Mouse (Mus musculus): ENCODE measurements around the gene Crebbp. TPM values are rescaled to one million over a fixed set of nuclear protein-coding genes. Genes with fewer than 3 reads are reported as not detected.
"Not testable (repeated sequence)": the region's sequence is repeated elsewhere in the genome, so short reads cannot be mapped to it uniquely, and the experiment has no call there.

The Crebbp gene
- polyA plus RNA-seq (2021), result 14.5 TPM

DNA sequence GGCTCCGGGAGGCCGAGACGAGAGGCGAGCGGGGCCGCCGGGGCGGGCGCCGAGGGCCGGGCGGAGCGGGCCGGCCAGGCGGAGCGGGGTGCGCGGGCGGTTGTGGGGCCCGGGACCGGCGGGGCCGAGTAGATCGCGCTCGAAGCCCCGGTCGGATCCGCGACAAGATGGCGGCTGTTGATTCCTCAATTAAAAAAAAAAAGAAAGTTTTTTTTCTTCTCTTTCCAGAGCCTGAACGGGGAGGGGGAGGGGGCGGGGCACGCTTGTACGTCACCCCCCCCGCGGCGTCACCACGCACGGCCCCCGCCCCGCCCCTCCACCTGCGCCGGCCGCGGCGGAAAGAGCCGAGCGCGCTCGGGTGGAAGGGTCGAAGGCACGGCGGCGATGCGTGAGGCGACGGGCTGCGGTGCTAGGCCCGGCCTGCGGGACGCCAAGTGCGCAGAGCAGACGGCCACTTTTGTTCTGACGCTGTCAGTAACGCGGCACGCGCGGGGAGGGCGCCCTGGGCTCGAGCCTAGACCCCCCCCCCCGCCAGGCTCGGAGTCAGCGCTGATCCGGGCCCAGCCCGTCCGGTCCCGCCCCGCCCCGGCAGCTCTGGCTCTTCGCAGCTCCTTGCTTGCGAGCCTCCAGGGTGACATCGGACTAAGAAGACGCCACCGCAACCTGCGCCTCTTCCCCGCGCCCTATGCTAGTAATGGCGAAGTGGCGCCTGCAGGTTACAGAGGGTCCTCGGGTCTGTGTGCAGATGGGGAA lies at the start of gene Crebbp:
Gene Crebbp (minus strand): TSS at position 199 of the 753 bp plus-strand sequence.
- ChIA-PET POLR2A (interaction anchor here (0.6 to 0.9 kb wide), 2 partner anchors 9 to 16 kb away, joined by 4 to 5 read pairs; no protein-coding TSS in a partner anchor), CTCF (no interaction called here)
- in situ Hi-C loops (cut with MboI; ENCODE audit: low pct_unique_long_range_greater_than_20kb), result loop anchor here (10.0 kb wide), 1 partner anchor 149 kb away; no protein-coding TSS in a partner anchor
- no peak for TF ChIP-seq CTCF (IDR thresholded peaks at IDR 0.05)
- DNase-seq (ENCODE audit: low read depth, low spot score) (peak; percentile 13), ATAC-seq (peak; percentile 80)
- H3K27me3 ChIP-seq, result peaks cover 13% of the 10 kb centered on the region

DNA sequence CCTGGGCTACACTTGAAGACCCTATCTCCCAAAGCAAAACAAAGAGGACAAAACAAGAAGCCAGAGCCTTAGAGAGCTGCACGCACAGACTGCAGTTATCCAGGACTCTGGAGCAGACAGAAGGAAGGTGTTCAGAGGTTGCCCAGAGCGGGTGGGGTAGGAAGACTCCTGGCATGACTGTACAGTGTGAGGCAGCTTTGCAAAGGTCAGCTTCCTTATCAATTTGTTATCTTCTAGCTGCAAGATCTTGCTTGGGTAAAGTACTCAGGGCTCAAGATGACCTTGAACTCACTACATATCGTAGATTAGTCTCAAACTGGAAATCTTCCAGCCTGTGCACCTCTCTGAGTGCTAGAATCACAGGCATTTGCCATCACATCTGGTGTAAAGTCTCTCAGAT lies 49.7 kb upstream of the Crebbp start:
- no peak for ATAC-seq
- in situ Hi-C loops (cut with MboI; ENCODE audit: low pct_unique_long_range_greater_than_20kb), result no loop called here
- ChIA-PET POLR2A (no interaction called here), CTCF (no interaction called here)
- TF ChIP-seq CTCF (IDR thresholded peaks at IDR 0.05), result no peak
- DNase-seq (ENCODE audit: low read depth, low spot score), result no peak
- peaks cover 3% of the 10 kb centered on the region for H3K27me3 ChIP-seq

DNA sequence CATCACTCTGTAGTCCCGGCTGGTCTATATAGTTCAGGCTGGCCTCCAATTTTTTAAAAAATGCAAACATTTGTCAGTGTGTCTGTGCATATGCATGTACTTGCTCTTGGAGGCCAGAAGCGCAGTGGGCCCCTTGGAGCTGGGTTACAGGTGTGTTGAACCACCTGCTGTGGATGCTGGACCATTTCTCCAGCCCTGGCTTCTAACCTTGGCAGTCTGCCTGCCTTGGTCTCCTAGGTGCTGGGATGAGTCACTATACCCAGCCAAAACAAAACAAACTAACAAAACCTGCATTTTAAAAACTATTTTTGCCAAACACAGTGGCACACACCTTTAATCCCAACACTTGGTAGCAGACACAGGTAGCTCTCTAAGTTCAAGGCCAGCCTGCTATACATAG lies 43.7 kb upstream of the Crebbp start:
- ChIA-PET CTCF (no interaction called here), POLR2A (no interaction called here)
- in situ Hi-C loops (cut with MboI; ENCODE audit: low pct_unique_long_range_greater_than_20kb), result no loop called here
- ATAC-seq (no peak), DNase-seq (ENCODE audit: low read depth, low spot score) (no peak)
- no peak for TF ChIP-seq CTCF (IDR thresholded peaks at IDR 0.05)
- no peaks in the 10 kb centered on the region for H3K27me3 ChIP-seq

DNA sequence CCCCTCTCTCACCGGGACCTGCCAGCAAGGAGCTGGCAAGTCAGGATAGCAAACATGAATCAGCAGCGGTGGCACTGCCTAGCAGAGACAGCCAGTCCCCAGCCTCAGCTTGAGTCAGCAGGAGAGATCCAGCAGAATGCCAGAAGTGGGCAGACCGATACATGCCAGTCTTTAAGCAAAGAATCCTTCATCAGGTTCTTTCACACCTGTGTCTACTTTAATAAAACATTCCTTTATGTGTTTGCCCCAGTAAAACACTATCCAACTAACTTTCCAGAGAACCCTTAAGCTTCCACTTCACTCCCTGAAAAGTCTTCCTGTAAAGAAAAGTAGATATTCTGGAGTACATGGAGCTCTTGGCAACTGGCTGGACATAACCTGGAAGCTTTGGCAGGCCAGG lies 35.0 kb upstream of the Crebbp start:
- POLR2A ChIA-PET, result no interaction called here

DNA sequence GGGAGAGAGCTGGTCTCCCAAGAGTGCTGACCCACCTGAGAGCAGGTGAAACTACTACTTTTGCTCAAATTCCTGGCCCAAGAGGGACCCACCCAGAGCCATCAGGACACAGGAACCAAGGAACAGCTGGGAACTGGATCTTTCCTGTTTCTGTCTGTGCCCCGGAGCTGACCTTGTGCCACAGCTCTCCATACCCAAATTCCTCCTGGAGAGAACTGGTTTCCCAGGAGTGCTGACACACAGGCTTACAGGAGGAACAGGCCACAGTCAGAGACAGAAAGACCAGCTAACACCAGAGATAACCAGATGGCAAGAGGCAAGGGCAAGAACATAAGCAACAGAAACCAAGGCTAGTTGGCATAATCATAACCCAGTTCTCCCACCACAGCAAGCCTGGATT lies 31.4 kb upstream of the Crebbp start:
- H3K27me3 ChIP-seq; DNase-seq (ENCODE audit: low read depth, low spot score); in situ Hi-C loops (cut with MboI; ENCODE audit: low pct_unique_long_range_greater_than_20kb); CTCF ChIA-PET; ATAC-seq; POLR2A ChIA-PET: not testable (repeated sequence)

More for the DNA sequence above, 35.0 kb upstream of the Crebbp start:
- DNase-seq (ENCODE audit: low read depth, low spot score) (no peak), ATAC-seq (no peak)
- in situ Hi-C loops (cut with MboI; ENCODE audit: low pct_unique_long_range_greater_than_20kb), result no loop called here
- TF ChIP-seq CTCF (IDR thresholded peaks at IDR 0.05), result no peak
- peaks cover 5% of the 10 kb centered on the region for H3K27me3 ChIP-seq
- CTCF ChIA-PET, result no interaction called here

DNA sequence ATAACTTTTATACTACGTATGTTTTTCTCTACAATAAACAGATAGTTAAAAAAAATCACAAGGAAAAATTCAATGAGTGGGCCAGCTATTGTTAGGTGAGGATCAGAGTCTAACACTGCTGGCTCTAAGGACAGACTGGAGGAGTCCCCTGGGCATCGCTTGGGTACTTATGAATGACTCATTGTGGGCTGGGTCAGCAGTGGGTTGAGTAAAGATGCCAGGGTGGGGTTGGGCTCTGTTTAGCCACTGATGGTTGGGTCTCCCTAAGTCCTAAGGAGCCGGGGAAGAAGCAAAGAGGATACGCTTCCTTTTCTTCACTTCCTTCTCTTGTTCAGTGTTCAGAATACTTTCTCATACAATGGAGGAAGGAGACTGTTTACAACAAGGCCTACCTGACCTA lies 22.3 kb upstream of the Crebbp start:
- ATAC-seq (no peak), DNase-seq (ENCODE audit: low read depth, low spot score) (no peak)
- TF ChIP-seq CTCF (IDR thresholded peaks at IDR 0.05), result no peak
- in situ Hi-C loops (cut with MboI; ENCODE audit: low pct_unique_long_range_greater_than_20kb), result no loop called here
- no peaks in the 10 kb centered on the region for H3K27me3 ChIP-seq
- ChIA-PET POLR2A (no interaction called here), CTCF (no interaction called here)

DNA sequence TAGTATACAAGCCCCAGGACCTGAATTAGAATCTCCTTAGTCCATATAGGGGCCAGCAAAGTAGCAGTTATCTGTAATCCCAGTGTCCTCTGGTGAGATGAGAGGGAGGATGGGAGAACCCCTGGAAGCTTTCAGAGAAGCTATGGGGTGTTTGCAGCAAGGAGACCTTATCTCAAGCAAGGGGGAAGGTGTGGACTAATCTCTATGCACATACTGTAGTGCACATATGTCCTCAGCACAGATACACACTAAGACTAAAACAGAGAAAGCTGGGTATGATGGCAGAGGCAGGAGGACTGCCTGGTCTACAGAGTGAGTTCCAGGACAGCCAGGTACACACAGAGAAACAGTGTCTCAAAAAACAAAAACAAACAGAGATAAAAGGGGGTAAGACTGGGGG lies 21.8 kb upstream of the Crebbp start:
- ATAC-seq, result no peak
- CTCF ChIA-PET, result no interaction called here
- TF ChIP-seq CTCF (IDR thresholded peaks at IDR 0.05), result no peak
- POLR2A ChIA-PET, result interaction anchor here (0.6 kb wide), 1 partner anchor 9 kb away, joined by 5 read pairs; no protein-coding TSS in a partner anchor
- in situ Hi-C loops (cut with MboI; ENCODE audit: low pct_unique_long_range_greater_than_20kb), result no loop called here
- H3K27me3 ChIP-seq, result no peaks in the 10 kb centered on the region
- no peak for DNase-seq (ENCODE audit: low read depth, low spot score)

DNA sequence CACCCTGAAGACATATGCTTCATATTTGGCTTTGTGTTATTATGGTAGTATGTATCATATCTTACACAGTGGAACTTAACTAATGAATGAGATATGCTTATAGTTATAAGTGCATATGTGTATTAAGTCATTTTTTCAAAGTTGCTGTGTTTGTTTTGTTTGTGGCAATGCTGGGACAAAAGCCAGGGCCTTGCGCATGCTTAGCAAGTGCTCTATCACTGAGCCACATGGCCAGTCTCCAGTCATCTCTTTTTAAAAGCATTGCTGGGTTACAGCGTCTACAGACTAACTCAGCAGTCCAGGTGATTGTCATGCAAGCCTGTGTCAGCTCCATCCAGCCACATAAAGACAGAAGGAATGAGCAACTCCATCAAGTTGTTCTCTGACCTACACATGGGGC lies 12.0 kb upstream of the Crebbp start:
- no peaks in the 10 kb centered on the region for H3K27me3 ChIP-seq
- CTCF ChIA-PET, result no interaction called here
- TF ChIP-seq CTCF (IDR thresholded peaks at IDR 0.05), result no peak
- ATAC-seq (no peak), DNase-seq (ENCODE audit: low read depth, low spot score) (no peak)
- in situ Hi-C loops (cut with MboI; ENCODE audit: low pct_unique_long_range_greater_than_20kb), result no loop called here
- POLR2A ChIA-PET, result no interaction called here

DNA sequence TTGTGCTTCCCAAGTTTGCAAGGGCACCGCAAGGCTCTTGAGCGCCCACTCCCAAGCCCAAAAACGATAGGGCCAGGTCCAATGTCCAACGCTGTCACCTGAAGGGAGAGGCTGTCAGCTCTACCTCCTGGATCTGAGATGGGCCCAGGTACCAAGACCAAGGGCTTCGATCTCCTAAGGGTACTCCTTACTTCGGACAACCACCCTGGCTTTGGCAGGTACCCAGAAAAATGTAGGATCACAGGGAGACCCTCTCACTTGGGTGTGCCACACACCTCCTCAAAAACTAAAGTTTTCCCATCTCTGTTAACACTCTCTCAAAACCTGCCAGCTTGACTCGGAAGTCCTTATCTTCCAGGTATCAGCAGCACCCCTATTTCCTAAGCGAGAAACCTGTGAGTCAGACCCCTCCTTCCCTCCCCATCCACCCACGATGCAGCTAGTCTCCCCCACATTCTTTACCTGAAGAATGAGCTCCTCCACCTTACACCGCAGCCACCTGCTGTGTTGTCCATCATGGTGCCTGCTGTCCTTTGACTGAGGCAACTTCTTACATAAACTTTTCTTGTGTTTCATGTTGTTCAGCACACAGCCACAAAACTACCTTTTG lies 939 bp upstream of the Crebbp start:
- CTCF ChIA-PET, result no interaction called here

DNA sequence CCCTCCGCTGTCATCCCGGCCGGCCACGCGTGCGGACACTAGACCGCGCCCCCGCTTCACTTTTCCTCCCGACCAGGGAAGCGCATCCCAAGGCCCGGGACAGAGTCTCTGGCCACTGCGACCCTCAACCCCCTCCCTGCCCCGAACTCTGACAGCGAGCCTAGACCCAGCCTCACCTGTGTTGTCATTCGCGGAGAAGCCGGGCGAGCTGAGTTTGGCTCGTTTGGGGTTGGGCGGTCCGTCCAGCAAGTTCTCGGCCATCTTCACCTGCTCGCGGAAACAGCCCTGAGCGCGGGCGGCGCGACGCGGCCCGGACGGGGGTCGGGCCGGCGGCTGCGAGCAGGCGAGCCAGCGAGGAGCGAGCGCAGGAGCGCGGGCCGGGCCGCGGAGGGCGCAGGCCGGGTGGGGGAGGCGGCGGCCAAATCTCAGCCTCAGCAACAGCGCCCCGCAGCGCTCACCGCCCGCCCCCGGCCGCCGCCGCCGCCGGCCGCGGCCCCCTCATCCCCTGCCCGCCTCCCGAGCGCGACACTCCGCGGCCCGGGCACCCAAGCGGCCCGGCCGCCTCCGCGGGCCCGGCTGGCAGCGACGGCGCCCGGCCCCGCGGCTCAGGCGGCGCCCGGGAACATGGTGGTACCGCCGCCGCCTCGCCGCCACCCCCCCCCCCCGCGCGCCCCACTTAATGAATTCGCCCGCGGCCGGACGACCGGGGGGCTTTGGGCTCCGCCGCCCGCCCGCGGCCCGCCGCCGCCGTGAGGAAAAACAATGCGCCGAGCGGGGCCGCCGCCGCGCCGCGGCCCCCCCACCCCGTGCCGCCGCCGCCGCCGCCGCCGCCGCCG lies 616 bp downstream of the Crebbp start:
- in situ Hi-C loops (cut with MboI; ENCODE audit: low pct_unique_long_range_greater_than_20kb), result loop anchor here (10.0 kb wide), 1 partner anchor 148 kb away; no protein-coding TSS in a partner anchor
- CTCF ChIA-PET, result no interaction called here
- H3K27me3 ChIP-seq, result peaks cover 9% of the 10 kb centered on the region
- ATAC-seq, result peak; percentile 72
- DNase-seq (ENCODE audit: low read depth, low spot score), result no peak
- POLR2A ChIA-PET, result interaction anchor here (1.7 kb wide), 1 partner anchor 135 kb away, joined by 7 read pairs; the partner anchor contains the start of gene Trap1
- TF ChIP-seq CTCF (IDR thresholded peaks at IDR 0.05), result peak; percentile 43

More for the DNA sequence above, 939 bp upstream of the Crebbp start:
- POLR2A ChIA-PET, result interaction anchor here (0.6 to 0.9 kb wide), 2 partner anchors 9 to 15 kb away, joined by 4 to 5 read pairs; no protein-coding TSS in a partner anchor
- in situ Hi-C loops (cut with MboI; ENCODE audit: low pct_unique_long_range_greater_than_20kb), result loop anchor here (5.0 to 10.0 kb wide), 2 partner anchors 68 to 150 kb away; no protein-coding TSS in a partner anchor
- no peak for TF ChIP-seq CTCF (IDR thresholded peaks at IDR 0.05)
- ATAC-seq (no peak), DNase-seq (ENCODE audit: low read depth, low spot score) (no peak)
- peaks cover 19% of the 10 kb centered on the region for H3K27me3 ChIP-seq
